Mouse (Mus musculus) cerebellum, adult 2 months (tissue): ENCODE measurements around the gene Ogg1.

Source experiments
- CTCF ChIP-seq: fragments of 200-500 bp; IDR thresholded peaks from 2 replicates; pipeline ENCODE4 v1.5.1; 2011; ENCODE audit warnings: low read depth, mild to moderate bottlenecking, control low read depth, low read length, moderate library complexity, borderline replicate concordance; ENCODE audit not compliant: insufficient read depth
- POLR2A ChIP-seq: fragments of 200-500 bp; IDR thresholded peaks from 2 replicates; pipeline ENCODE4 v1.6.1; 2011; ENCODE audit warnings: low read length, control low read depth, borderline replicate concordance; ENCODE audit not compliant: insufficient read depth

- no peak for TF ChIP-seq POLR2A
- no peak for TF ChIP-seq CTCF
These were observed 19.2 kb upstream of the Ogg1 start for GRCm38 (mm10) chr6:113307481-113308121.
